Mouse (Mus musculus) ovary, postnatal 14 days (tissue): Measurements from ENCODE around the gene Atat1.
A peak's percentile ranks its signal among the peaks of the same experiment; 100 is the strongest.

Experiments
- DNase-seq: peaks from one replicate; pipeline ENCODE4 v3.0.0; 2022; ENCODE audit warnings: low spot score

Atat1 gene

DNA sequence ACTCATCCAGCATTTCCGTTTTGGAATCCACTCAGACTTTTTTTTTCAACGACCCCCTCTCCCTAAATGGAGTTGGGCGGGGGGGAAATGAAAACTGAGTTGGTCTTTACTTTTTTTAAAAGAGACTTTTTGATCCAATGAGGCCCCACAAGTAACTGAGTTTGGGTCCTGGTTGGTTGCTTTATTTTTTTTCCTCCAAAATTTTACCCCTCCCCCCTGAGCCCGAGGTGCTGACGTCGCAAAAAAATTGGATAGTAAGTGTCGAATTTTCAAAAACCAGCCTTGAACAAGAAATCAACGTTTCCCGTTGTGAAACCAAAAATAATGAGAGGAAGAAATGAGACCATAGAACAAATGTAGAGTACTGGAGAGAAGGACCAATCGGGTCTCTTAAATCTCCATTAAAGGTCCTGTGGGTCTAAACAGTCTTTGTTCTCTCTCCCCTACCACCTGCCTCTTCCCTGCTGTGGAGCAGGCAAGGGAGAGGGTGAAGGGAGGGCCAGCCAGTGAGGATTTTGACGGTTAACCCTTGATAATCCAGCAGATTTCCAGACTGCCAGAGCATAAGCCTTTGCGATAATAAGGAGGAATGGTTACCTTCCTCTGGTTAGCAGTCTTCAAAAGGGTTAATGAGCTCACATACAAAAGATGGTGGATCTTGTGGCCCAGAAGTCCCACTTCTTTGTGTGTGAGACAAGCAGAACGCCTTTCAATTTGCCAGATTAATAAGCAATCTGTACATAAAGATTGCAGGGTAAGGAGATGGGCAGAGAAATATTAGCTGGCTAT is 7.8 kb upstream of the Atat1 start:
- DNase-seq = peak; percentile 44

DNA sequence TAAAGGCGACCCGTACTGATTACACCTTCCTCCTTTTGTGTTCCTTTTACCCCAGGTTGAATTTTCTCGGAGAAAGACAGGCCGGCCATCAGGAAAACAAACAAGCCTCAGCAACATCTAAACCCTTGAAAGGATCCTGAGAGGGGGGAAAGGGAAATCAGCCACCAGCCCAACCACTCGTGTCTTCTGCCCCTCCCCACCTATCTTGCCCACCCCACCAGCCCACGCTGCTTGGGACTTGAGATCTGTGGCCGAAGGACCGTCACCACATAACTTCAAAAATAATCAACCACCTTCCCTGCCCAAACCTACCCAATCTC is 7.2 kb upstream of the Atat1 start:
- DNase-seq = no peak

DNA sequence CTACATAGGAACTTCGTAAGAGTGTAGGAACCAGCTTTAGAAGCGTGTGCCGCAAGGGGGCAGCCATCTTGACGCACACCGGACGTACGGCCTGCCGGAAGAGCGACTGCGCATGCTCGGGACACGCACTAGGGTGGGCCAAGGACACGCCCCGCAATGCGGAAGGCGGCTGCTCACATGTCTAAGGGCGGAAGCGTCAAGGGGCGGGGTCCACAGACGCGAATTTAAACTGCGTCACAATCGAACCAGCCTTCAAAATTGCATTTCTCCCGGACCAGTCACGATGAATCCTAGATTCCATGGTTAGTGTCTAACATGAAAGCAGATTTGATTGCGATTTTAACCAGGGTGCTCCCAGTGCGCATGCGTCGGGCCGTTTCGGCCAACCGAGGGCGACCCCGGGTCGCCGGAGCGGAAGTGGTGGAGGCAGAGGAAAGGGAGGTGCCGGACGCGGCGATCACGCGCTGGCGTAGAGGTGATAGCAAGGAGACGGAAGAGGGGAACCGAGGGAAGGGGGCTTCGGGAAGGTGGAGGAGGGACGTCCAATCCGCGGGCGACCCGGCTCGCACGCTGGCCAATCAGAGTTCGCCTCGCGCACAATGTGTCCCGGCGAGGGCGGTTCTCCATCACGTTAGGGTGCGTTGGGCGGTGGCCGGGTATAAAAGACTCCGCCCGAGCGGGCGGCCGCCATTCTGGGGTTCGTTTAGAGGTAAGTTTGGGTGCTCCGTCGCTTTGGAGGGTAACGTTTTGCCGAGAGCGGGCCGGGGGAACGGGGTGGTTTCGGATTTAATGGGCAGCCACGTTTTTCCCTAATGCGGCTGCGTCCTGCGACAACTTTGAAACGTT is 6.6 kb upstream of the Atat1 start, which contains the start of the genes Mrps18b and Ppp1r10:
Gene Mrps18b, minus strand, starts transcription at position 93 of the 846 bp plus-strand sequence.
Gene Ppp1r10, plus strand, starts transcription at position 138 of the 846 bp plus-strand sequence.
- DNase-seq = peak; percentile 96

DNA sequence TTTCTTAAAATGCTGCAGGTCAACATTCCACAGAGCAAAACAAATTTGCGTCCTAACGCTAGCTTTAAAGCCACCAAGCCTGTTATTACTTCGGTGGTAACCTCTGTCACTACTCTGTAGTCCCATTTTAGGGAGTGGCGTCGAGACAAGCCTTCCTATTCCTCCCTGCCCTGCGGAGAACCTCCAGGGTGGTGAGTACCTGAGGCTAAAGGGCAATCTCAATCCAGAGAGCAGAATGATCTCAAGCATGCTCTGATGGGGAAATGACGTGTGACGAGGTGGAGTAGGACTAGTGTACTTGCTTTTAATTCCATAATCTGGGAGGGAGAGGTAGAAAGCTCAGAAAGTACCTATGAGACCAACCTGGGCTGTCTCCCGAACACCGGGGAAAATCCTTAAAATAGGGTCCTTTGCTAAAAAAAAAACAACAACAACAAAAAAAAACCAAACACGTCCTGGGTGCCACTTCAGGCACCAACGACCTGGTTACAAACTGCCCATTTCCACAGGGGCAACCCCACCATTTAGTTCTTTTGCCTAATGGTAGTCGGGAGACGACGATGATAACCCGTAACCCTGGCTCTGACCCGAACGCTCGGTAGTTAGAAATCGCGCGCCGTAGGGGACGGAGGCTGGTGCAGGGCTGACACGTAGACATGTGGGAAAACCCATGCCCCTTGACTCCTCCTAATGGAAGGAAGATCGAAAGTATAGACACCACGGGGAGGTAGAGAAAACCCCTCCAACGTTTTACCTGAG is 5.8 kb upstream of the Atat1 start:
- DNase-seq = no peak

DNA sequence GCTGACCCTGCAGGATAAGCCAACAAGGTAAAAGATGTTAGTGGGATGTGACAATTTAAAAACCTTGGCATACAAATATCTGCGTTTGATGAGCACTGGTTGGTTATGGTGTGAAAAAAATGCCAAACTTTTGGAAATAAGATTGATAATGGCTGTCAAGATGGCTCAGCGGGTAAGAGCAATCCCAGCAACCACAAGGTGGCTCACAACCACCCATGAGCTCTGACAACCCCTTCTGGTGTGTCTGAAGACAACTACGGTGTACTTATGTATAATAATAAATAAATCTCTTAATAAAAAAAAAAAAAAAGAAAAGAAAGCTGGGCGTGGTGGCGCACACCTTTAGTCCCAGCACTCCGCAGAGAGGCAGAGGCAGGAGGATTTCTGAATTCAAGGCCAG is 5.1 kb upstream of the Atat1 start:
- no peak for DNase-seq

DNA sequence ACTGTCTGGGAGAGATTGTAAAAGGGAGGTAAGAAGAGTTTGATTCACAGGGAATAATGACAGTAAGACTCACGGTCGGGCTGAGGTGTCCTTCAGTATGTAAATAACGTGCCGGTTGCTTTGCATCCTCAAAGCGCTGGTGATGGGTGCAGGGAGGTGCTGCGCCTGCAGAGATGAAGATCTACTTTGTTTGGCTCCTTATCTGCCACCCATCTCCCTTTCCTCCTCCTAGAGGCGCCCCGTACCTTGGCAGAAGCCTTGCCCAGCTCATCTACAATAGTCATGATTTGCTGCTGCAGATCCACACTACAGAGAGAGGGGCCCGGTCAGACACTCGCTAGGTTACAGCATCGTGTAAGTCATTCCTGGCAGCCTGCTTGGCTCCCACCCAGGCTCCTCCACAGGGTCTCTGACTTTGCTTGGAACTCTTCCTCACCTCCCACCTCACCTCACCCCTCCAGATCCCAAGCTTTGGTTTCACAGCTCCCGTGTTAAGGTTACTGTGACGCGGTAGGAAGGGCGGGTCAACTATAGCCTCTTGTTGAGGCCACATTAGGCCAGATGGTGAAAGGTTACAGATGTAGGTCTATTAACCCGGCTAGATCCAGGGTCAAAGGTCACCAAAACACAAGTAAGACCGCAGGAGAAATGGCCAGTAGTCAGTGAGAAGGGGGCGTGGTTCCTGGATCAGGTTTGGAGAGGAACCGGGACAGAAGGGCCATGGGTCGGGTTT is 523 bp downstream of the Atat1 start:
- no peak for DNase-seq

DNA sequence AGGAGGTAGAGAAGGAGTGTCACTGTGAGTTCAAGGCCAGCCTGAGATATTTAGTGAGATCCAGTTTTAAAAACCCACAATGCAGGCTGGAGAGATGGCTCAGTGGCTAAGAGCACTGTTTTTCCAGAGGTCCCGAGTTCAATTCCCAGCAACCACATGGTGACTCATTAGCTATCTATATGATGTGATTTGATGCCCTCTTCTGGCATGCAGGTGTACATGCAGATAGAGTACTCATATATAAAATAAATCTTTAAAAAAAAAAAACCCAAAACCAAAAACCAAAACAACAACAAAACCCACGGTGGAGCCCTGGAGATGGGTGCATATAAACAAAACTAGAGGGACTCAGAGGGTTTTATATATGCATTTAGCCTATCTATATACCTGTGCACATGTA is 2.3 kb downstream of the Atat1 start:
- no peak for DNase-seq

DNA sequence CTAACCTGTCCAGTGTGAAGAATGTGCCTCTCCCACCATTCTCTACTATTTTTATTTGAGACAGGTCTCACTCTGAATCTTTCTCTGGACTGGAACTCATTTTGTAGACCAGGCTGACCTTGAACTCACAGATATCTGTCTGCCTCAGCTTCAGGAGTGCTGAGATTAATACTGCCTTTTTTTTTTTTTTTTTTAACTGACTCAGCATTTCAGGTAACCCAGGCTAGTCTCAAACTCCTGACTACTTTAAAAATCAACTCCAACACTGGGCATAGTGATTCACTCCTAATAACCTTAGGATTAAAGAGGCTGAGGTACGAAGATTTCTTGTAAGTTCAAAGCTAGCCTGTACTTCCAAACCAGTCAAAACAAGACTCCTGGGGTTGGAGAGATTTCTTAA is 4.3 kb downstream of the Atat1 start:
- DNase-seq = no peak

DNA sequence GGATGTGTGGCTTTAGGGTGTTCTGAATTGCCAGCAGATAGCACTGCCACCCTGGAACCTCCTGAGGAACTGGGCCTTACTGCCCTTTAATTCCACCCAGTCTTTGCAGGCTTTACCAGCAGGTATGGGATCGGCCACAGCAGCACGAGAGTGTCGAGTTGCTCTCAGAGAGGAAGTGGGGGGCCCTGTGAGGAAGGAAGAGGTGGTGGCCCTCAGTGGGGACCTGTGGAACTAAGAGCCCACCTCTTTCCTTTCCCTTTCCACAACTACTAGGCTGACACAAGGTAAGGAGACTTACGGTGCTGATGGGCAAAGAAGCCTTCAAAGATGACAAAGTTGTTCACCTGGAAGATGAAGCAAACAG is 5.9 kb downstream of the Atat1 start:
- no peak for DNase-seq

DNA sequence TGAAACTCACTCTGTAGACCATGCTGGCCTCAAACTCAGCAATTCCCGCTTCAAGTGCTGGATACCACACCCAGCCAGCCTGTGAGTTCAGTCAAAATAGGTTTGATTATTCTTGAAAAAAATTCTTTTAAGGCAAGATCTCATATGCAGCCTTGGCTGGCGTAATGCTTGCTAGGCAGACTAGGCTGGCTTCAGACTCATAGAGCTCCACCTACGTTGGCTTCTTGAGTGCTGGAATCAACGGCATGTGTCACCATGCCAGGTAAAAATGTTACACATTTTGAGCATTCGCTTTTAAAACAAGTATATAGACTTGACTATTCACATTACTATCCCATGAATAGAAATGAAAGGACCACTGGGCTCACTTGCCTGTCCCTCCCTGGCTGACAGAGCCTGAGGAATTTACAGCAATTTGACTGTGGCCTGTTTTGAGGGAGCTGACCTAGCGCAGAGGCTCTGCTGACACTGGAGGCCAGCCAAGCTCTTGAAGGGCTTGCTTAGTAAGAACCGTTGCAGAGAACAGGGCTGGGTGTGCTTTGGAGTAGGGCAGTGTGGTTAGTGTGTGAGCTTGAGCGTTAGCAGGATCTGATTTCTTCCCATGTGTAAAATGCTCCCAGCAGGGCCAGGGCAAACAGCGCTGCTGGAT is 6.4 kb downstream of the Atat1 start:
- no peak for DNase-seq

DNA sequence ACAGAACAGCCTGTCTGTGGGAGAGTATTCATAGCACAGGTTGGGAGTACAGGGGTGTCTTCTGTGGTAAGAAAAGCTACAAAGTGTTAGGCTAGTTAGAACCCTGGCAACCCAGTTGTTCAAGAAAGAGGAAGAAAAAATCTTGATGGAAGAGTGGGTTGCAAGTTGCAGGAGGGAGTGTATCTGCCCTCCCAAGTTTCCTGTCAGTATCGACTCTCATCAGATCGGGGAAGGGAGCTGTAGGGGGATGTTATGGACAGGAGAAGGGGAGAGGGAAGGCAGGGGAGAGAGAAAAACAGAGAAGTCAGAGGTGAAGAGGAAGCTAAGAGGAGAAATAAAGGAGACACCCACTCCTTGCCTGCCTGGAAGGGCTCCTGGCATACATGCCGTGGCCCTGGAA is 9.2 kb downstream of the Atat1 start:
- DNase-seq = no peak

DNA sequence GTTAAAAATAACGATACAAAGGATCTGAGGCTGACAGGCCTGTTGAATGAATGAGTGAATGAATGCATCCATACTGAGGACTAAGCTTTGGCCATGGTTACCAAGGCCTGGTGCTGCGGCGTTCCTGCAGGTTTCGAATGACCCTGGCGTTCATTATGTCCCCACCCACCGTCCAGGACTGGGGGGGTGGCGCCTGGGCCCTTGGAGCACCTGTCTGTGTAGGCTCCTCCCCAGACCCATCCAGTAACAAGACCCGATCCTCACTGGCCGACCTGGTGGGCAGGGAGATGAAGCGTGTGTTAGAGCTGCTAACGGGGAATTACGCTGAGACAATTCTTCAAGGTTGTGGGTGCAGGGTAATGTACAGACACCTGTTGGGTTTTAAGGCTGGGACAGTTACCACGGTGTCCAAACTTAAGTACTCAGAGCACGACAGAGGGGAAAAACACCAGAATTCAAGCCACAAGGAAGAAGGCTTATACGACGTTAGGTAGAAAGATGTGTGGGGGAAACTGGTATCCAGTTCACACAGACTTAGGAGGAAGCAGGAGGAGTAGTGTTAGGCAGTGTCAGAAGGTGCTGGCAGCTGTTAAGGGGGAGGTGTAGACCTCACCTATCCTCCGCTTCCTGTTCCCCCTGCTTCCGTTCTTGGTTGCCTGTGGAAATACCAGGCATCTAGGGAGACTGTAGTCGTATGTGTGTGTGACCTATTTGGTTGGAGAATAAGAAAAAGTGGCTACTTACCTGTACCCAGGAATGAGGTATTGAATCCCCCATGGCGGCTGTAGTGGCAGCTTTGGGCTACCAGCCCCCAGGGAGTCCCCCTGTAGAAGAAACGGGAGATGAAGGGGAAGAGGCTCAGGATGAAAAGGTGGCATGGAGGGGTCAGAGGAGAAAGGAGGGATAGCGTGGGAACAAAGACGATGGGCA is 12.0 kb downstream of the Atat1 start:
- no peak for DNase-seq

DNA sequence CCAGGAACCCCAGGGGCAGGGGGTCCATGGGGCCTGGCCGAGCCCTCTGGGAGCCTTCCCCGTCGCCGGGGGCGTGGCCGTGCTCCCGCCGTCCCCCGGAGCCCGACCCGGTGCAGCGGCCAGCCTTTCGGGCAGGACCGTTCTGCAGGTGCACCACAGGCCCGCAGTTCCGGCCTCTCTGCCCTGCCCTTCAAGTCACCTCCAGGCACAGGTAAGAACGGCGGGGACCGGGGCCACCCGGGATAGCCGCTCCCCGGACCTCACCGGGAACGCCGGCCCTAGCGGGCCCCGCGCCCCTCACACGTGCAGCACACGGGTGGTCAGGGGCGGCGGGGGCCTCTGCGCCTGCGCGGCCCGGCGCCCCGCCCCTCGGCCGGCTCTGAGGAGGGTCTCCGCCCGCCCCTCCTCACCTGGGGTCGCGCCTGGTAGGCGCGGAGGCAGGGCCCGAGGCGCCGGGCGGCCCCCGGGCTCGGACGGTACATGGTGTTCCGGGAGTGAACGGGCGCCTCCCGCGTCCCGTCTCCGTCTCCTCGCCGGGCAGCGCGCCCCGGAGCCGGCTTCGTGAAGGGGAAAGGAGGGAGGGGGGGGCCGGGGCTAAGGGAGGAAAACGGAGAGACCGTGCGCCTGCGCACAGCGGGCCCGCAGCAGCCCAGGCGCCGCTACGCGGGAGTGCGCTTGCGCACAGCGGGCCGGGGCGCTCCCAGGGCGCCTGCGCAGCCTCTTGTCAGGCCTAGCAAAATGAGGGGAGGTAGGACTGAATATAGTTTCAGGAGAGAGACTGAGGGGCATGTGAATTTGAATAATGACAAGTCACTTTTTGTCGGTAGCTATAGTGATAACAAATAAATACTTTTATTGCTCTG is 12.9 kb downstream of the Atat1 start, which contains the start of gene 2310061I04Rik:
Gene 2310061I04Rik, minus strand, starts transcription at position 651 of the 863 bp plus-strand sequence.
- peak; percentile 89 for DNase-seq

DNA sequence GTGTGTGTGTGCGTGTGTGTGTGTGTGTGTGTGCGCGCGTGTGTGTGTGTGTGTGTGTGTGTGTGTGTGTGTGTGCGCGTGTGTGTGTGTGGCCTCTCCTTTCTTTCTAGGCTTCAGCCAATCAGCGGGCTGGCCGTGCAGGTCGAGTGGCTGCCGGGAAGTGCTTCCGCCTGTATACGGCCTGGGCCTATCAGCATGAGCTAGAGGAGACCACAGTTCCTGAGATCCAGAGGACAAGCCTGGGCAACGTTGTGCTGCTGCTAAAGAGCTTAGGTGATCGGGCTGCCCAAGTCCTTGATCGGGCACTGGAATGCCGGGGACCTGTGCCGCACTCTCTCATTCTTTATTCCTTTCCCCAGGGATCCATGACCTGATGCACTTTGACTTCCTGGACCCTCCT is 22.1 kb downstream of the Atat1 start:
- no peak for DNase-seq

DNA sequence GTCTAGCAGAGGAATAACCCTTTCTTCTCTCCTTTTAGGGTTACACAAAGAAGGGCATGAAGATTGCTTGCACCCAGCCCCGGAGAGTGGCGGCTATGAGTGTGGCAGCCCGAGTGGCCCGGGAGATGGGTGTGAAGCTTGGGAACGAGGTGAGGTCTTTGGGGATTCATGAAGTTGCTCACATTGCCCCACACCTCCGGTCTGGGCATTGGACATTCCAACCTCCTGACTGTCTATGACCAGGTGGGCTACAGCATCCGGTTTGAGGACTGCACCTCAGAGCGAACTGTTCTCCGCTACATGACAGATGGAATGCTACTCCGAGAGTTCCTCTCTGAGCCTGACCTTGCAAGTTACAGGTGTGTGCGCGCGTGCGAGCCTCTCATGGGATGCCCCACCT is 26.1 kb downstream of the Atat1 start:
- DNase-seq = no peak

DNA sequence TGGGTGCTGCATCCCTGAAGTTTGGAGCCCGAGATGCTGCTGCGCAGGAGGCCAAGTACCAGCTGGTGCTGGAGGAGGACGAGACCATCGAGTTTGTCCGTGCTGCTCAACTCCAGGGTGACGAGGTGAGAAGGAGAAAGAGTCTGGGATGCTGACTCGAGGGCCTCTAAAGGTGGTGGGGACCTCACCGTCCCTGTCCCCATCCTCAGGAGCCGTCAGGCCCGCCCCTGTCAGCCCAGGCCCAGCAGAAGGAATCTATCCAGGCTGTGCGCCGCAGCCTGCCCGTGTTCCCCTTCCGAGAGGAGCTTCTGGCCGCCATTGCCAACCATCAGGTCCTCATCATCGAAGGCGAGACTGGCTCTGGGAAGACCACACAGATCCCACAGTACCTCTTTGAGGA is 27.0 kb downstream of the Atat1 start:
- no peak for DNase-seq

DNA sequence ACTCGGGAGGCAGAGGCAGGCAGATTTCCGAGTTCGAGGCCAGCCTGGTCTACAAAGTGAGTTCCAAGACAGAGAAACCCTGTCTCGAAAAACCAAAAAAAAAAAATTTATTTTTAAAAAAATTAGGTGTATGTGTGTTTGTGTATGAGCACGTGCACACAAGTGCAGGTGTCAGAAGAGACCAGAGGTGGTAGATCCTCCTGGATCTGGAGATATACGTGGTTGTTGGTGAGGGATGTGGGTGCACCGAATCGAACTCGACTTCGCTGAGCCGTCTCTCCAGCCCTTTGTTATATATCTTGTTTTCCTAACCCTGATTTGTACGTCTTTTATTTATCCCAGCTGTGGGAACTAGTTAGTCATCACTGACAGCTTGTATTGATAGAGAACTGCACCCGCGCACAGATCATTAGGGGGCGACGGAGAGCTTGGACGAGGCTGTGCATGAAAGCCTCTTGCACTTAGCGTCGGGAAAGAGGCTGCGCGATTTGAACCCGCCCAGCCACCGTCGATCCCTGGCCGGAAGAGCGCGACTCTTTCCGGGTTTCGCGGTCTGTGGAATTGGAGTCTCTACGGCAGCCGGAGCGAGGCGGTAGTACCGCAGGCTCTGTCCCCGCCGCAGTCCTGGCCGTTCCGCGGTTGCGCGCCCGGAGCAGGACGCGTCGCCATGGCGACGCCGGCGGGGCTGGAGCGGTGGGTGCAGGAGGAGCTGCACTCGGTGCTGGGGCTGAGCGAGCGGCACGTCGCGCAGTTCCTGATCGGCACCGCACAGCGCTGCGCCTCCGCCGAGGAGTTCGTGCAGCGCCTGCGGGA is 30.4 kb downstream of the Atat1 start, which contains the start of gene Dhx16:
Gene Dhx16, plus strand, starts transcription at position 575 of the 813 bp plus-strand sequence.
- DNase-seq = peak; percentile 90

DNA sequence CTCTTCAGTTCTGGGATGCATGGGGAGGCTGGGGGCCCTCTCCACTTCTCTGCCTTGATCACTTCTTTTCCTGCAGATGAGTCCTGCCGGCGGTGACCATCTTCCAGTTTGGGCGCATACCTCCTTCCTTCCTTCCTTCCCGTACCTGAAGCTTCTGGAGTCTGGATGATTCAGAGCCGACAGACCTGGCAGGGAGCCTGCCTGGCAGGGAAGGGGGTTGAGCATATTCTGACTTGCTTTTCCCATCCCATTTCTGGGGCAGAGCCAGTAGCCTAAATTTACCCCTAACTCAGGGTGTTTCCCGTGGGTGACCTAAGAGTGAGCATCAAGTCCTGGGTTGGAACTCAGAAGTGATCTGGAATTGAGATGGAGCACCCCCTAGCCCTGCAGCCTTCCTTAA is 35.2 kb downstream of the Atat1 start:
- no peak for DNase-seq
